Mouse (Mus musculus) heart, embryonic 13.5 days (tissue): ENCODE measurements at regions not wholly inside any gene's neighbourhood (a gene's known extent, or its start where the extent isn't known, plus 50 kb on each side); places are given as distances from the start of the nearest gene placed in this dataset.
"Not testable (repeated sequence)": the region's sequence is repeated elsewhere in the genome, so short reads cannot be mapped to it uniquely, and the experiment has no call there.

ENCODE experiments used
- ATAC-seq: fragments of 200-750 bp; cut with Nextera tagmentation; 2 replicates; pipeline ENCODE4 v1.8.0; 2017; ENCODE audit warnings: moderate TSS enrichment; ENCODE audit not compliant: insufficient number of reproducible peaks, low FRiP score, low TSS enrichment; ENCODE audit errors: extremely low read depth
- H3K27ac ChIP-seq: fragments of 300-500 bp; sonication (generic); replicated peaks from 2 replicates; pipeline ENCODE4 v1.5.1; 2015; ENCODE audit warnings: moderate library complexity, mild to moderate bottlenecking, inconsistent platforms
- H3K27me3 ChIP-seq: fragments of 300-500 bp; sonication (generic); replicated peaks from 2 replicates; pipeline ENCODE4 v1.6.1; 2015; ENCODE audit warnings: mild to moderate bottlenecking, inconsistent platforms
- H3K36me3 ChIP-seq: fragments of 300-500 bp; sonication (generic); 2 replicates; pipeline ENCODE4 v1.6.1; 2015; ENCODE audit warnings: mild to moderate bottlenecking, inconsistent platforms
- H3K4me1 ChIP-seq: fragments of 300-500 bp; sonication (generic); 2 replicates; pipeline ENCODE4 v1.6.1; 2015; ENCODE audit warnings: inconsistent platforms
- H3K4me2 ChIP-seq: fragments of 300-500 bp; sonication (generic); 2 replicates; pipeline ENCODE4 v1.6.1; 2015; ENCODE audit warnings: inconsistent platforms, mild to moderate bottlenecking, moderate library complexity
- H3K4me3 ChIP-seq: fragments of 300-500 bp; sonication (generic); 2 replicates; pipeline ENCODE4 v1.5.1; 2015; ENCODE audit warnings: moderate library complexity, mild to moderate bottlenecking, inconsistent platforms
- H3K9ac ChIP-seq: fragments of 300-500 bp; sonication (generic); 2 replicates; pipeline ENCODE4 v1.6.1; 2015; ENCODE audit warnings: inconsistent platforms, mild to moderate bottlenecking, moderate library complexity
- H3K9me3 ChIP-seq: fragments of 300-500 bp; sonication (generic); 2 replicates; pipeline ENCODE4 v1.6.1; 2016; ENCODE audit warnings: inconsistent platforms
- WGBS: fragments of 180-500 bp; shearing (Covaris S2); methylation state at CpG from one replicate; pipeline ENCODE4 v1.1.7; 2015; ENCODE audit warnings: mixed read lengths; 5-methylcytosine and 5-hydroxymethylcytosine counted together

DNA sequence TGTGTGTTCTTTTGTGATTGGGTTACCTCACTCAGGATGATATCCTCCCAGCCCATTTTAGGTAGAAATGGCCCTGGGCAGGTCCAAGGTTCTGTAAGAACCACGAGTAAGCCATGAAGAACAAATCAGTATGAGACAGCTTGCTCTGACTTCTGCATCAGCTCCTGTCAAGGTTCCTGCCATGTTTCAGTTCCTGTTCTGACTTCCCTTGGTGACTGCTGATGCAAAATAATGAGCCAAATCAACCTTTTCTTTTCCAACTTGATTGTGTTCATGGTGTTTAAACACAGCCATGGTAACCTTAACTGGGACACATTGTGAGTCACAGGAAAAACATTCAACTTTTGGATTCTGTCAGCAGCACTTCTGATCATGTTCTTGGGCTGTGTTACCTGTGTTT lies 667.4 kb upstream of the Igfbp7 start:
- Histone ChIP-seq H3K4me3 (no peak overlapping the region), H3K27me3 (no peaks in the 10 kb centered on the region), H3K9ac (no peak overlapping the region), H3K36me3 (no peaks in the 10 kb centered on the region), H3K27ac (no peak overlapping the region), H3K4me1 (no peaks in the 10 kb centered on the region), H3K9me3 (no peaks in the 10 kb centered on the region; the same call in 1 of the 2 replicates), H3K4me2 (no peak overlapping the region)
- WGBS, result 47% methylated on average over 1 of the region's 1 CpGs
- ATAC-seq, result no peak

DNA sequence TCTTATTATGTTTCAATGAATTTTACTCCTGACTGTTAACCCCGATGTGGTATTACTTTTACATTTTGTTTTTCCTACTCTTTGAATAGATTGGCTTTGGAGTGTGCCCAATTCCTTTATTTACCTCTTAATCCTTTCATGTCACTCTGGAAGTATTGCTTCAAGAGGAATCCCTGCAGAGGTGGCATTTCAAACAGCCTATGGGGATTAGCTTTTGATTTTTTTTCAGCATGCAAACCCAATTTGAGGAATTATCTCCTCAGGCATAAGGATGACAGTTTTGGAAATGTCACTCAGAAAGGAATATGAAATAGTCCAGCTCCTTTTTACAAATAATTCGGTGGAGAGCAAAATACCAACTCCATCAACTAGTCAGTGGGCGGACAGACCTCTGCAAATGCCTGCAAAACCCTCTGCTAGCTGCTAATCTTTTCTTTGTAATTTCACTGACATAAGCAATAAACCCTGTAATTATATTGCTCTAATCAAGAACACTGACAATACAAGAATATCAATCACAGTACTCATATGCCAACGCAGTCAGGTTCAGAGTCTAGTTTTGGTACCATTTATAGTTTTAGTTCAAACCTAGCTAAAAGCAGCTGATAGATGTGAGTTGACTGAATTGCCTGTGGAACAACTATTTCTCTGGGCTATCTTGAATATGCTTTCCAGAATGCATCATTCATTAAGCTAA lies 624.9 kb upstream of the Igfbp7 start:
- ATAC-seq, result no peak
- H3K27me3 ChIP-seq, result no peaks in the 10 kb centered on the region
- 69% methylated on average over 4 of the region's 4 CpGs for WGBS

DNA sequence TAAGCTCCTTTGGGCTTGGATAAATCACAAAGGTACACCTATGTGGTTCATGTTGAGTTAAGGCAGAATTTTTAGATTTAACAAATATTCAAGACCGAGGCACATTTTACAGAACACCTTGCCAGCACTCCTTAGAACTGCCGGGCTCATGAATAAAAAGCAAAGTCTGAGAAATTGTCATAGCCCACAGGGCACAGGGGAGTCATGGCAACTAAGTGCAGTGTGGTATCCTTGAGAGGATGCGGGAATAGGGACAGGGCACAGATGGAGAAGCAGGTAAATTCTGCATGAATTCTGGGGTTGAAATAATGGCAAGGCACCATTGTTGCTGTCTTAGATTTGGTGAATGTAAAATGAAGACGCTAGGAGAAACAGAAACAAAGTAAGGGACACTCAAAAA lies 609.7 kb upstream of the Igfbp7 start:
- H3K9me3 ChIP-seq, result 0 out of 2 replicates have a peak, but pooled peaks cover 3% of the 10 kb centered on the region
- H3K4me2 ChIP-seq, result no peak overlapping the region
- no peak for ATAC-seq
- no peaks in the 10 kb centered on the region for H3K4me1 ChIP-seq
- H3K36me3 ChIP-seq, result no peaks in the 10 kb centered on the region
- no peak overlapping the region for H3K27ac ChIP-seq
- no peaks in the 10 kb centered on the region for H3K27me3 ChIP-seq
- no peak overlapping the region for H3K9ac ChIP-seq
- WGBS, result 70% methylated on average over 4 of the region's 4 CpGs
- no peak overlapping the region for H3K4me3 ChIP-seq

More for the DNA sequence above, 624.9 kb upstream of the Igfbp7 start:
- Histone ChIP-seq H3K27ac (no peak overlapping the region), H3K9ac (no peak overlapping the region), H3K9me3 (no peaks in the 10 kb centered on the region), H3K4me2 (no peak overlapping the region), H3K4me1 (no peaks in the 10 kb centered on the region), H3K4me3 (no peak overlapping the region), H3K36me3 (no peaks in the 10 kb centered on the region)

DNA sequence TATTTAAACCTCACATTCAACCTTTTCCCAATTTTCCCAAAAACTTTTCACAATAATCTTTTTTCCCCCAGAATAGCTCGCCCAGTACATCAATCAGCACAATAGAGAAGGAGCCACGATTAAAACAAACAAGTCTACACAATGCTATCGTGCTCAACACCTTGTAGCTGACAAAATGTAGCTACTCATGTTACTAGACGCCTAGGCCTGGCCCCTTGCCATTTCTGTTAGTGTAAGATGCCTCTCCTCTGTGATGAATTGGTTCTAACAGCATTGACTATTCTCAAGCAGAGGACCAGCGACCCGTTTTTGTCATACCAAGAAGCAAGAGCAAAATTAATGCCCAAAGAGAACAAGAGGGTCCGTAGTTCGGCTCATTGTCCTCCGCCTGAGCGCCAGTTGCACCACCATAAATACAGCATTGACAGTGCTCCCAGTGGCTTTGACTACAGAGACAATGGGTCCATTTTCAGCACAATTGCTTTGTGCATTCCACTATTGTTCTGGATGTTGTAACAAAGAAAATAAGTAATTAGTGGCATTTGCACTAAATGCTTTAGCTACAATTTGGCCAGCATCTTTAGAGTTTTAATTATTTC lies 578.7 kb upstream of the Igfbp7 start:
- WGBS, result 62% methylated on average over 10 of the region's 10 CpGs
- no peak for ATAC-seq
- H3K4me3 ChIP-seq, result no peak overlapping the region
- H3K9ac ChIP-seq, result no peak overlapping the region
- no peaks in the 10 kb centered on the region for H3K27me3 ChIP-seq
- no peaks in the 10 kb centered on the region for H3K4me1 ChIP-seq
- H3K4me2 ChIP-seq, result no peak overlapping the region
- H3K27ac ChIP-seq, result no peak overlapping the region
- H3K9me3 ChIP-seq, result no peaks in the 10 kb centered on the region
- no peaks in the 10 kb centered on the region for H3K36me3 ChIP-seq

DNA sequence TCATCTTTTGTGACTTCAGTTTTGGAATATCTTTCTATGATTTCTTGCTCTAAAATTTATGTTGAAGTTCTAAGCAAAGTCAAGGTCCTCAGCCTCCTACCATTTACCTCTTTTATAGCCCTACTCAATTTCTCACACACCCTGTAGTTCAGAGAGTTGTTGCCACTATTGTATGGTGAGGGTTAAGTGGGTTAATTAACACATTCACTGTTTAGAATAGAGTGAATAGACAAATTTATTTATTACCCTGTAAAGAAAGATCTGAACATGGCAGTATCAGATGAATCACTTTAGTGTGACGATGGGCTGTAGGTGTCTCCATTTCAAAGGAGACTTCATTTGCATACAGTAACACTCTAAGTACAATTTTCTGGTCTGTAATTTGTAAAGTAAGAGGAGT lies 577.4 kb upstream of the Igfbp7 start:
- Histone ChIP-seq H3K4me1 (no peaks in the 10 kb centered on the region), H3K27ac (no peak overlapping the region), H3K4me3 (no peak overlapping the region), H3K36me3 (no peaks in the 10 kb centered on the region), H3K9ac (no peak overlapping the region), H3K9me3 (no peaks in the 10 kb centered on the region), H3K4me2 (no peak overlapping the region), H3K27me3 (no peaks in the 10 kb centered on the region)
- no peak for ATAC-seq
- 79% methylated on average over 1 of the region's 1 CpGs for WGBS

DNA sequence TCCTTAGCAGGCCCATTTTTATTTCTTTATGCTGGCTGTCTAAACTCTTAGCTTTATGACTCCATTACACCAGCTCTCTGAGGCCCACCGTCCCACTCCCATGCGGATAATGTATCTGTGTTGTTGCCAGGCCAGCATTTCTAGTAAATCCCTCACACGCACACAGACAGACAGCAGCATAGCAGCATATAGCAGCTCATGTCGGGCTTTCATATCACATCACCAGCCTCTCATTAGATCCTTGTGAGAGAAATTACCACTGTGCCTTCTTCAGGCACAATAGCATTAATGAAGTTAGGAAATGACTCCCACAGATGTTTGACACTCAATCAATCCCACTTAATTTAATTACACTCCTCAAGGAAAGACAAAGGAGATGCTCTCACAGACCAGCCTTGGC lies 532.2 kb upstream of the Igfbp7 start:
- H3K36me3 ChIP-seq, H3K4me2 ChIP-seq, H3K27me3 ChIP-seq, H3K9me3 ChIP-seq, H3K4me3 ChIP-seq, ATAC-seq, H3K9ac ChIP-seq, H3K4me1 ChIP-seq, H3K27ac ChIP-seq: not testable (repeated sequence)
- WGBS, result 81% methylated on average over 4 of the region's 4 CpGs

DNA sequence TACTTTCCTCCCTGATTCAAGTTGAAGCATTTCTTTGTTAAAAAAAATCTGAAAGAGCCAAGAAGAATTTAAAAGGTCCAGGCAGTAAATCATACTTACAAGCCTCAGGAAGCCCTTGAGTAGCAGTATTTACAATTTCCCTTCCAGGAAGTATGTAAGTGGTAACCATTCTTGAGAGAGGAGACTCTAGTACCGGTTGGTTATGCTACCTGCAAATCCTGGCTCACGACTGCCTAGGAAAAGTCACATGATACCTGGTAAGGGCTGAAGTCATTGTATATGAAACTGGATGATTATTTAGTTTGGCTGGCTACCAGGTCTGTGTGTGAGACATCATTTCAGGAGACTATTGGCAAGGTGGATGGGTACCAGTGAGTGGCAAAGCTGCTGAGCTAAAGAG lies 524.0 kb upstream of the Igfbp7 start:
- Histone ChIP-seq H3K36me3 (no peaks in the 10 kb centered on the region), H3K27ac (no peak overlapping the region), H3K9ac (no peak overlapping the region), H3K4me1 (no peaks in the 10 kb centered on the region), H3K4me2 (no peak overlapping the region), H3K9me3 (0 out of 2 replicates have a peak, but pooled peaks cover 3% of the 10 kb centered on the region), H3K4me3 (no peak overlapping the region), H3K27me3 (no peaks in the 10 kb centered on the region)
- no peak for ATAC-seq
- WGBS, result 71% methylated on average over 2 of the region's 2 CpGs

DNA sequence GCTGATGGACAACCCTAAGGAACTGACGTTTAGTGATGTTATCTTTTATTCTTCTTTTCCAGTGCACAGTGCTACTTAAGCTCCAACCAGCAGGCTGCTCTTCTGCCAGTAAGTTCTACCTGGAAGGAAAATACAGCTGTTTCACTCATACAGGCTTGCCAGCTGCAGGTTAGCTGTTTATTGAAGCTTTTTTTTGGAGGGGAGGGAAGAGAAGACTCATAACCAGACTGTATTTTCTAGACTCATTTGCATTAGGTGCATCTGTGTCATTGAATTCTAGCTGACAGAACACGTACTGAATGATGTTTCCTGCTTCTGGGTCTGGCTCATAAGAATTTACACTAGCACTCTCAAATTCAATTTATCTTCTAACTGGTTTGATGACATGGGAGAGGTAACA lies 513.3 kb upstream of the Igfbp7 start:
- no peak overlapping the region for H3K4me2 ChIP-seq
- no peak for ATAC-seq
- H3K9me3 ChIP-seq, result no peaks in the 10 kb centered on the region
- no peak overlapping the region for H3K27ac ChIP-seq
- no peaks in the 10 kb centered on the region for H3K36me3 ChIP-seq
- H3K4me1 ChIP-seq, result no peaks in the 10 kb centered on the region
- H3K9ac ChIP-seq, result no peak overlapping the region
- H3K4me3 ChIP-seq, result no peak overlapping the region
- WGBS, result 51% methylated on average over 2 of the region's 2 CpGs
- H3K27me3 ChIP-seq, result no peaks in the 10 kb centered on the region

DNA sequence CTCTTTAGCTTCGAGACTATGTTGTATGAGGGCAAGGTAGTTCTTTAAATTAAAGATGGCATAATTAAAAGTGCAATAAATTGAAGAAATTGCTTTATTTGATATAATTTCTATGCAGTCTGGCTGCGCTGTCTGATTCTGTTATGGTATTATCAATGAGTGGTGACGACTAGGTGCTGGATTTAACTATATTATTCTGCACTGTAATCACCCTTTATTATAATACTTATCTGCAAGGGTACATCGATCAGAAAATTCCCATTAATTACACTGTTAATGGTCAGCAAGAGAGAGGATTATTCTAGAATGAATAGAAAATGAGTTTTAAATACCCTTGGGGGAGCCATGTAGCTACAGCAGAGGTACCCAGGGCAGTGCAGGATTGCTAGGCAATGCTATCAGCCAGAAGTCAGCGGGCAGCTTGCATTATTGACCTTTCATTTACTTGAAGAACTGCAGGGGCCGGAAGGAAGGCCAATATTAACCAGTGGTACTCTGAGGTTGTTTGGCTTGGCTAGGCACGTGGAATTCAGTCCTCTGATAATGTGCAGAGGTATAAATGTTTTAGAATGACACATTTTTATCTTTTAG lies 509.3 kb upstream of the Igfbp7 start:
- Histone ChIP-seq H3K27ac (no peak overlapping the region), H3K4me3 (no peak overlapping the region), H3K27me3 (no peaks in the 10 kb centered on the region), H3K4me2 (no peak overlapping the region), H3K9me3 (no peaks in the 10 kb centered on the region), H3K4me1 (no peaks in the 10 kb centered on the region), H3K9ac (no peak overlapping the region), H3K36me3 (no peaks in the 10 kb centered on the region)
- WGBS, result 52% methylated on average over 7 of the region's 7 CpGs
- no peak for ATAC-seq

DNA sequence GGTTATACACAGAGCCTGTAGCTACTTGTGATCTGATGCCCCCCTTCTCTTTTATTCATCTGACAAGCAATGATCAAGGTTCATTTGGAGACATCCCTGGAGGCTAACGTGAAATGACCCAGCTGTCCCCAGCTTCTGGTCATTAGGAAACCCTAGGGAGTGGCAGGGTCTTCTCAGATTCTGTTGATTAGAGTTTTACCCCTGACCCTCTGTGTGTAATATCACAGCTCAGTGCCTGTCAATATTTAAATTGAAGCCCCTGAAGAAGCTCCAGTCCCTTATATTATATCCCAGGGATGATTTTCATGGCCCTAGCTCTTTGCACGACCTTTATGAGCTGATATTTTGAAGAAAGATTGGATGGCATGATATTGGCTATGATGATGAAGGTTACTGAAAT lies 508.5 kb upstream of the Igfbp7 start:
- 60% methylated on average over 2 of the region's 2 CpGs for WGBS
- H3K4me3 ChIP-seq, result no peak overlapping the region
- no peaks in the 10 kb centered on the region for H3K27me3 ChIP-seq
- H3K9me3 ChIP-seq, result no peaks in the 10 kb centered on the region
- H3K4me1 ChIP-seq, result no peaks in the 10 kb centered on the region
- ATAC-seq, result no peak
- no peak overlapping the region for H3K4me2 ChIP-seq
- H3K9ac ChIP-seq, result no peak overlapping the region
- no peak overlapping the region for H3K27ac ChIP-seq
- no peaks in the 10 kb centered on the region for H3K36me3 ChIP-seq

DNA sequence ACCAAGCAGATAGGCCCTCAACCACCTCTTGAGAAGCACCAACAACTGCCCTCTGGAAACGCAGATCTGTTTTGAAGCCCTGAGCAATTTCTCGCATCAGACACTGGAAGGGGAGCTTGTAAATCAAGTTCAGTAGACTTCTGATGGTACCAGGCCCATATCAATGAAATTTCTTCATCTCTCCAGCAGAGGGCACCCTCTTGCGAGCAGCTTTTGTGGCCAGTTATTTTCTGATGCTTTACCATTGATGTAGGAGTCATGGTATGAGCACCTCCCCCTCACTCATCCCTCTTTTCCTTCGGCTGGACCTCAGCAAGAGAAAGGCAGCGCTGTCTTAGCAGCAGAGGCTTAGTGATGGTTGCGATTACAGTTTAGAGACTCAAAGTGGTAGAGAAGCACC lies 501.4 kb upstream of the Igfbp7 start:
- Histone ChIP-seq H3K27ac (no peak overlapping the region), H3K27me3 (no peaks in the 10 kb centered on the region), H3K4me1 (no peaks in the 10 kb centered on the region), H3K9ac (no peak overlapping the region), H3K9me3 (no peaks in the 10 kb centered on the region), H3K36me3 (no peaks in the 10 kb centered on the region), H3K4me2 (no peak overlapping the region), H3K4me3 (no peak overlapping the region)
- ATAC-seq, result no peak
- WGBS, result 45% methylated on average over 6 of the region's 6 CpGs

DNA sequence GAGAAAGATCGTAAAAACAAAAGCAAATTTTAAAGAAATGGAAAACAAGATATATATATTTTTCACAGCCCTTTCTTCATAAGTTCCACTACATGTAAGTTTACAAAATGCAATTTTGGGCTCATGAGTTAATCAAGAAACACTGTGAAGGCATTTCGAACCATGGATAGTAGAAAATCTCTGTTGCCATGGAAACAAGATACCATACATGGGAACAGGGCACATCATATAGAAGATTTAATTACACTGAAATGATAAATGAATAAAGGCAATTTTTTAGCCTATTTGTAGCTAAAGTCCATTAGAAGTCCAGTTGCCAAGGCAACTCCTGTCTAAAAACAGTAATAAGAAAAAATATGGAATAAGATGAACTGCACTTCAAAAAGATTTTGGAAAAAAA lies 484.2 kb upstream of the Igfbp7 start:
- not testable (repeated sequence) for H3K27ac ChIP-seq, H3K9me3 ChIP-seq, H3K4me2 ChIP-seq, H3K4me1 ChIP-seq, H3K36me3 ChIP-seq, H3K4me3 ChIP-seq, ATAC-seq, H3K27me3 ChIP-seq, H3K9ac ChIP-seq
- 53% methylated on average over 2 of the region's 2 CpGs for WGBS
